Mouse (Mus musculus) brain, embryonic 14.5 days (tissue): ENCODE data around the gene Haus8.

Experiments used
- CTCF ChIP-seq: fragments of 200-500 bp; IDR thresholded peaks from 2 replicates; pipeline ENCODE4 v1.5.1; 2012; ENCODE audit warnings: inconsistent platforms, mild to moderate bottlenecking, moderate library complexity, borderline replicate concordance; ENCODE audit not compliant: insufficient read depth, insufficient read length; ENCODE audit errors: extremely low read depth
- POLR2A ChIP-seq: fragments of 200-500 bp; IDR thresholded peaks from 2 replicates; pipeline ENCODE4 v1.6.1; 2012; ENCODE audit warnings: mild to moderate bottlenecking, inconsistent platforms, borderline replicate concordance; ENCODE audit not compliant: poor library complexity, insufficient read depth, insufficient read length, severe bottlenecking; ENCODE audit errors: extremely low read depth

GRCm38 (mm10) chr8:71274478-71274877 lies 1.7 kb upstream of the Haus8 start:
- no peak for TF ChIP-seq CTCF
- no peak for TF ChIP-seq POLR2A
